Mouse (Mus musculus) hematopoietic stem cell, adult 5-6 weeks (primary cell): ENCODE data around the gene Fbxw5. TPM values are rescaled to one million over a fixed set of nuclear protein-coding genes. Genes with fewer than 3 reads are reported as not detected.
A peak's percentile ranks its signal among the peaks of the same experiment; 100 is the strongest.

Source experiments
- ATAC-seq, 2 experiments: fragments of 125-278 bp in 1 of 2; replicated peaks in 1 of 2; 2 replicates each; pipeline ENCODE4 v1.8.0; 2016 to 2017; ENCODE audit warnings: inconsistent platforms in 2 of 2, mild to moderate bottlenecking in 2 of 2, moderate number of reproducible peaks in 2 of 2, low read depth in 1 of 2, moderate TSS enrichment in 1 of 2; ENCODE audit not compliant: low FRiP score in 2 of 2, poor library complexity in 2 of 2, severe bottlenecking in 2 of 2, insufficient read depth in 1 of 2, low TSS enrichment in 1 of 2
- total RNA-seq: library from RNA; stranded (forward); fragments of 172-1452, 232-1000 nt; gene quantifications from 2 replicates; pipeline ENCODE4 v1.2.3, GENCODE M21; 2017

Fbxw5 gene
- total RNA-seq, 1 experiment from 2014 or later, result 20.6 TPM

GRCm38 (mm10) chr2:25501593-25502486, 1.3 kb downstream of the Fbxw5 start, which contains the start of gene C8g:
Gene C8g (minus strand): TSS chr2:25501719.
- no peak for ATAC-seq

- ATAC-seq, result no peak
Measured at GRCm38 (mm10) chr2:25502726-25503125, 2.2 kb downstream of the Fbxw5 start.

- no peak for ATAC-seq
Measured at GRCm38 (mm10) chr2:25504538-25504937, 4.0 kb downstream of the Fbxw5 start.

GRCm38 (mm10) chr2:25505000-25505399, 4.5 kb downstream of the Fbxw5 start:
- no peak for ATAC-seq

- no peak for ATAC-seq
Measured at GRCm38 (mm10) chr2:25505860-25506259, 5.3 kb downstream of the Fbxw5 start.

GRCm38 (mm10) chr2:25506964-25507363, 6.4 kb downstream of the Fbxw5 start:
- ATAC-seq, result peak; percentile 73 to 74

GRCm38 (mm10) chr2:25509912-25510311, 9.4 kb downstream of the Fbxw5 start:
- ATAC-seq, result no peak

- no peak for ATAC-seq
Measured at GRCm38 (mm10) chr2:25526510-25527302, 26.2 kb downstream of the Fbxw5 start.

- ATAC-seq, result no peak
Measured at GRCm38 (mm10) chr2:25533707-25534106, 33.2 kb downstream of the Fbxw5 start.

- peak in 1 of 2 experiments; percentile 42; a peak in 2 of 4 replicates for ATAC-seq
Measured at GRCm38 (mm10) chr2:25534178-25534865, 33.8 kb downstream of the Fbxw5 start.

- ATAC-seq, result no peak
Measured at GRCm38 (mm10) chr2:25534866-25535182, 34.3 kb downstream of the Fbxw5 start.

- no peak for ATAC-seq
Measured at GRCm38 (mm10) chr2:25536531-25536930, 36.0 kb downstream of the Fbxw5 start.

GRCm38 (mm10) chr2:25540541-25540948, 40.0 kb downstream of the Fbxw5 start:
- no peak for ATAC-seq

- ATAC-seq, result no peak
Measured at GRCm38 (mm10) chr2:25541644-25542367, 41.3 kb downstream of the Fbxw5 start.

GRCm38 (mm10) chr2:25545996-25546810, 45.7 kb downstream of the Fbxw5 start:
- ATAC-seq, result peak in 1 of 2 experiments; percentile 20; a peak in 2 of 4 replicates

GRCm38 (mm10) chr2:25546811-25547491, 46.4 kb downstream of the Fbxw5 start, which contains the start of gene Traf2:
Gene Traf2 (minus strand): TSS chr2:25546940.
- ATAC-seq, result peak; percentile 98
